Mouse (Mus musculus) urinary bladder, postnatal 0 days (tissue): ENCODE measurements around the gene Syce3. TPM values are rescaled to one million over a fixed set of nuclear protein-coding genes. Genes with fewer than 3 reads are reported as not detected.

Experiments
- polyA plus RNA-seq: library from polyadenylated mRNA; unstranded; fragments of >200 nt; fragmentation: Nextera tagmentation; extraction: Ambion mirVana; gene quantifications from 2 replicates; pipeline ENCODE4 v1.2.1, GENCODE M21; 2015

Gene Syce3
- polyA plus RNA-seq: not detected in 2 replicates

DNA sequence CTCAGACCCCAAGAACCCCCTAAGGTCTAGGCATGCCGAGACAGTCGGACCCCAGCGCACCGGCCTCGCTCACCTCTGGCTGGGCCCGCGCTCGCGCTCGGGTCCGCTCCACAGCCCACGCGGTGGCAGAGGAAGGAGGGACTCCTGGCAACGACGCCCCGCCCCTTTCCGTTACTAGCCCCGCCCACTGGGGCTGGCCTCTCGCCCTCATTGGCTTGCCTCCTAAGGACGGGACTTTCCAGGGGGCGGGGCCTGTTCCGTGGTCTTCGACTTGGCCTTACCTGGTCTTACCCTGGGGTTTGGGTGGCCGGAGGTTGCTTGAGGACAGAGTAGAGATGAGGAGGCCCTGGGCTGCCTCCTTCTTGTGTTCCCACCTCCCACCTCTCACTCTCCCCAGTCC is at the start of gene Syce3:
Syce3 (minus strand) TSS at position 386 of the 400 bp plus-strand sequence.

GRCm38 (mm10) chr15:89453865-89454478 is 43.7 kb upstream of the Syce3 start, which contains the start of gene Mapk8ip2:
TSS of gene Mapk8ip2 (plus strand) at chr15:89453913.

DNA sequence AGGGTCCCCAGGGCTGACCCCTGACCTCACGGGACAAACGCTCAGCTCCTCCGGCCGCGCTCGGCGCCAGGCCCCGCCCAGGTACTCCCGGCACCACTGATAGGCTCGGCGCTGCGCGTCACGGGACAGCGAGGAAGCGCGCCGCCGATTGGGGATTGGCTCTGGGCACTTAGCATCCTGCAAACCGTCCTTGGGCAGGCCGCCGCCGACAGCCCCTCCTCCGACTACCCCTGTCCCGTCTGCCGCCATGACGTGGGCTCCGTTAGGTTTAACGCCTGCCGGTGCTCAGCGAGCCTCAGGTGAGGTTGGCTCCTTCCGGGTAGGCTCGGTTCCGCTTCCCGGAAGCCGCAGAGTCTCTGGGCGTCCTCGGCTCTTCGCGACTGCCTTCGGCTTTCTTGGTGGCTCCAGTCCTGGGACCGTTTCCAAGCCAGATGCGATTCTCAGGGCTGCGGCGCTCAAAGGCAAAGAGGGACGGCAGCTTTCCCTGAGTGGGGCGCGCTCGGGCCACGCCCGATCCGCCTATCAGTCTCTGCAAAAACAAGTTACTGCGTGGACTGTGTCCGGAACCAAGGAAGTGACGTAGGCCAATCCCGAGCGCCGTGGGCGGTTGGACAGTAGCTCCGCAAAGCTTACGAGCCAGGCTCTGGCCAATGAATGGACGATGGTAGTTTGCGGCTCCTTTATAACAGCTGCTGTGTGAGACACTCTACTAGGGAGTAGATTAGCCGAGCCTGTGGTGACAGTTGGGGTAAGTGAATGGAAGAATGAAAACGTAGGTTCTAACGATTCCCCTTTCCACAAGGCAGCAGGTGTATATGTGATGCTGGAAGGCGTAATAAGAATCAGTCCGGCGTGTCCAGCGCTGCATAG is 19.3 kb upstream of the Syce3 start, which contains the start of the genes C730034F03Rik, Gm44502 and Chkb:
C730034F03Rik (plus strand) TSS at position 238 of the 870 bp plus-strand sequence.
Gm44502 (minus strand) TSS at position 345 of the 870 bp plus-strand sequence.
Chkb (minus strand) TSS at position 557 of the 870 bp plus-strand sequence.

DNA sequence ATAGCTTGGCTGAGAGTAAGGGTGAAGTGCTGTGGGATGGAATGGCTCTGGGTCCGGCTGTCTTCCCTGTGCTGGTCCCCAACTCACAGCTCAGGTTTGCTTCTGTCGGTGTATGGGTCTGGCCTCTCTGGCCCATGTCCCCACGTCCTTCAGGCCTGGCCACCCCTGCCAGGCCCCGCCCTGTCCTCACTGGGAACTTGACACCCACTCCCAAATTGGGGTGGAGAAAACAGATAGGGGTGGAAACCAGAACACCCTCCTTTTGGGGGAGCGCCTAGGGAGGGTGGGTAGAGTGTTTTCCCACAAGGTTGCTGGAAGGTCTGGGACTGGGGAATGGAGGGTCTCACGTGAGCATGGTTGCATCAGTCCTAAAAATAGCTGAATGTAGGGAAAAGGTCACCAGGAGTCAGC is 15.4 kb upstream of the Syce3 start, which contains the start of gene Cpt1b:
Cpt1b (minus strand) TSS at position 153 of the 411 bp plus-strand sequence.

DNA sequence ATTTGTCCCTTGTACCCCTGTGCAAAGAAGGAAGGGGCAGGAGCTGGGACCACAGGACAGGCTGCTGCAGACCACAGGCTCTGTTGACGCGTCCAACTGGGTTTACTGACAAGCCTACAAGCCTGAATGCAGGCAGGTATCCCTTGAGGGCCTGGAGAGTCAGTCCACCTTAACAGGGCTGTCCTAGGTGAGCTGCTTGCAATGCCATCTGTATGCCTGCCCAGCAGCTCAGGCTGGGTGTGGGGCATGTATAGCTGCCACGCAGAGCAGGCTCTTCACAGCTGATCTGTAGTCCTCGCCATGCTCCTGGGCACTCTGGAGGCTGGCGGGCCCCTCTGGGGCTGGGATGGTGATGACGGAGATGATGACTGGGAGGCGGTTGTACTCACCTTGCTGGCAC is 25.7 kb downstream of the Syce3 start, which contains the start of gene Klhdc7b:
Klhdc7b (plus strand) TSS at position 301 of the 400 bp plus-strand sequence.

GRCm38 (mm10) chr15:89378831-89379401 is 31.4 kb downstream of the Syce3 start, which contains the start of gene Odf3b:
TSS of gene Odf3b (minus strand) at chr15:89379282.

DNA sequence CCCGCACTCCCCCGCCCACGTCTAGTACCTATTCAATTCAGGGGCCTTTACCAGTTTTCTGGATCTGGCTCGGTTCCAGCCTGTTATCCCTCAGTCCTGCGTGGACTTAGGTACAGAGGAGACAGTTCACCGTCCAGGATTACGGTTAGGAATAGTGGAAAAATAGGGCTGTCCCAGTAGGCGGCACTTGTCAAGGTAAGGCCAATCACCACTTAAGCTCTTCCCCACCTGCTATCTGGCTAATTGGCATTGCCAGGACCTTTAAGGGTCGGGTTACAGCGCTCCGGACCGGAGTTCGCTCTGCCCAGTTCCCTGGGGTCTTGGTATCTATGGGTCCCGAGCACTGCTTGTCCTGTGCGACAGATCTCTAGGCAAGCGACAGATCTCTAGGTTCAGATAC is 33.3 kb downstream of the Syce3 start, which contains the start of gene Tymp:
Tymp (minus strand) TSS at position 83 of the 400 bp plus-strand sequence.

DNA sequence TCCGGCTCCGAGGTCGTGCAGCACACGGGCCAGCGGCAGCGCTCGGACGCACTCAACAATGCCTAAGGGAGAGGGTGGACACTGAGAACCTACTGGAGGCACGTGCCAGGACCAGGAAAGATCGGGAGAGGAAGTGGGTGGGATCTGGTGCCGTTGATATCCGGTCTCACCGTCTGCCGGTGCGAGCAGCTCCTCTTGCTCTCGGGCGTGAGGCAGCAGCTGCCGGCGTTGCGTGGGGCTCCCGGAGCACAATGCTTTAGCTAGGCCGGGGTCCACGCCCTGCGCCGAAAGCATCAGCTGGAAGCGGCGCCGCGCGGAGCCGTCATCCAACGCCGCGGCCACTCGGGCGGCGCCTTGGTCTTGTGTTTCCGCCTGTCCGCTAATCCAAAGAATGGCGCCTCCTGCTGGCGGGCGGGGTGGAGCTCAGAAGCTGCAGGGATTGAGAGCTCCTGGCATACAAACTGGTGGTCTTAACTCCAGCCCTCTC is 36.5 kb downstream of the Syce3 start, which contains the start of gene Sco2:
Sco2 (minus strand) TSS at position 85 of the 487 bp plus-strand sequence.

GRCm38 (mm10) chr15:89355241-89356187 is 54.8 kb downstream of the Syce3 start, which contains the start of the genes Lmf2 and Ncaph2:
TSS of gene Lmf2 (minus strand) at chr15:89355659.
TSS of gene Ncaph2 (plus strand) at chr15:89355719.

Other genes with a start within 250 kb of the Syce3 start
- gene Plxnb2, start 229.7 kb downstream of the Syce3 start, polyA plus RNA-seq: 109 and 111 TPM in 2 replicates
- 3.4 and 4.0 TPM in 2 replicates for gene Dennd6b, start 214.0 kb downstream of the Syce3 start, polyA plus RNA-seq
- 16.6 and 18.9 TPM in 2 replicates for gene Ppp6r2, start 198.9 kb downstream of the Syce3 start, polyA plus RNA-seq
- gene Sbf1, start 95.2 kb downstream of the Syce3 start, polyA plus RNA-seq: 30.5 and 30.9 TPM in 2 replicates
- gene Adm2, start 87.8 kb downstream of the Syce3 start, polyA plus RNA-seq: 0.40 and 0.57 TPM in 2 replicates
- gene Miox, start 76.1 kb downstream of the Syce3 start, polyA plus RNA-seq: not detected in 2 replicates
- 43.3 and 44.4 TPM in 2 replicates for gene Lmf2, start 54.8 kb downstream of the Syce3 start, polyA plus RNA-seq
- 87.6 and 102 TPM in 2 replicates for gene Ncaph2, start 54.8 kb downstream of the Syce3 start, polyA plus RNA-seq
- 5.2 and 7.6 TPM in 2 replicates for gene Sco2, start 36.7 kb downstream of the Syce3 start, polyA plus RNA-seq
- 1.5 and 1.9 TPM in 2 replicates for gene Tymp, start 33.5 kb downstream of the Syce3 start, polyA plus RNA-seq
- 0.17 and 0.23 TPM in 2 replicates for gene Odf3b, start 31.2 kb downstream of the Syce3 start, polyA plus RNA-seq
- gene Klhdc7b, start 25.6 kb downstream of the Syce3 start, polyA plus RNA-seq: not detected in 2 replicates
- 0.67 and 0.69 TPM in 2 replicates for gene Cpt1b, start 15.4 kb upstream of the Syce3 start, polyA plus RNA-seq
- gene C730034F03Rik, start 19.1 kb upstream of the Syce3 start, polyA plus RNA-seq: 2.0 and 2.6 TPM in 2 replicates
- gene Gm44502, start 19.2 kb upstream of the Syce3 start, polyA plus RNA-seq: 0.19 TPM in 1 of 2 replicates, not detected in the other
- 35.8 and 36.2 TPM in 2 replicates for gene Chkb, start 19.4 kb upstream of the Syce3 start, polyA plus RNA-seq
- 0.63 and 1.0 TPM in 2 replicates for gene Mapk8ip2, start 43.4 kb upstream of the Syce3 start, polyA plus RNA-seq
- gene Arsa, start 66.9 kb upstream of the Syce3 start, polyA plus RNA-seq: 22.7 and 25.5 TPM in 2 replicates
- gene Shank3, start 89.1 kb upstream of the Syce3 start, polyA plus RNA-seq: 0.55 and 0.70 TPM in 2 replicates
- 0.10 and 0.11 TPM in 2 replicates for gene Acr, start 157.8 kb upstream of the Syce3 start, polyA plus RNA-seq
- gene Rabl2, start 181.4 kb upstream of the Syce3 start, polyA plus RNA-seq: 16.4 and 19.0 TPM in 2 replicates